Mouse (Mus musculus) erythroblast, embryonic 14.5 days (primary cell): ENCODE results near the gene Cemip.

Source experiments
- GATA1 ChIP-seq: IDR thresholded peaks from 2 replicates; pipeline ENCODE4 v1.6.1; 2012; ENCODE audit warnings: low read length, inconsistent platforms, mixed read lengths
- TAL1 ChIP-seq: IDR thresholded peaks from 3 replicates; pipeline ENCODE4 v1.6.1; 2012; ENCODE audit warnings: low read length, inconsistent platforms, mixed read lengths

- TF ChIP-seq GATA1: no peak
- no peak for TF ChIP-seq TAL1
Measured at GRCm38 (mm10) chr7:84112351-84113034, 26.2 kb upstream of the Cemip start.
